Mouse (Mus musculus) heart, embryonic 16.5 days (tissue): Measurements from ENCODE around the gene Gm10668. TPM values are rescaled to one million over a fixed set of nuclear protein-coding genes. Genes with fewer than 3 reads are reported as not detected.
"Not testable (repeated sequence)": the region's sequence is repeated elsewhere in the genome, so short reads cannot be mapped to it uniquely, and the experiment has no call there.

ENCODE experiments used
- ATAC-seq: fragments of 200-750 bp; cut with Nextera tagmentation; replicated peaks from 2 replicates; pipeline ENCODE4 v1.8.0; 2017; ENCODE audit warnings: moderate number of reproducible peaks; ENCODE audit not compliant: insufficient read depth, low FRiP score; ENCODE audit errors: extremely low read depth
- H3K27ac ChIP-seq: fragments of 300-500 bp; sonication (generic); 2 replicates; pipeline ENCODE4 v1.5.1; 2014; ENCODE audit warnings: mild to moderate bottlenecking, low read length, control low read depth, moderate library complexity
- H3K27me3 ChIP-seq: fragments of 300-500 bp; sonication (generic); 2 replicates; pipeline ENCODE4 v1.6.1; 2014; ENCODE audit warnings: low read length, mixed read lengths; ENCODE audit not compliant: control insufficient read depth, insufficient read depth
- H3K36me3 ChIP-seq: fragments of 300-500 bp; sonication (generic); 2 replicates; pipeline ENCODE4 v1.6.1; 2014; ENCODE audit not compliant: control insufficient read depth, insufficient read depth
- H3K4me1 ChIP-seq: fragments of 300-500 bp; sonication (generic); 2 replicates; pipeline ENCODE4 v1.6.1; 2014; ENCODE audit warnings: low read length, mixed read lengths; ENCODE audit not compliant: control insufficient read depth, insufficient read depth
- H3K4me2 ChIP-seq: fragments of 300-500 bp; sonication (generic); 2 replicates; pipeline ENCODE4 v1.6.1; 2014; ENCODE audit warnings: low read depth, mild to moderate bottlenecking, control low read depth, low read length
- H3K4me3 ChIP-seq: fragments of 300-500 bp; sonication (generic); 2 replicates; pipeline ENCODE4 v1.5.1; 2014; ENCODE audit warnings: mild to moderate bottlenecking, control low read depth, low read length
- H3K9ac ChIP-seq: fragments of 300-500 bp; sonication (generic); 2 replicates; pipeline ENCODE4 v1.6.1; 2014; ENCODE audit warnings: low read length, control low read depth
- H3K9me3 ChIP-seq: fragments of 300-500 bp; sonication (generic); replicated peaks from 2 replicates; pipeline ENCODE4 v1.6.1; 2016; ENCODE audit warnings: low read length; ENCODE audit not compliant: control insufficient read depth
- WGBS: fragments of 180-500 bp; shearing (Covaris S2); extraction: QIAGEN DNeasy Blood & Tissue Kit; methylation state at CpG from one replicate; pipeline ENCODE4 v1.1.7; 2014; 5-methylcytosine and 5-hydroxymethylcytosine counted together
- polyA plus RNA-seq: library from polyadenylated mRNA; unstranded; fragments of >200 nt; fragmentation: Nextera tagmentation; extraction: Ambion mirVana; gene quantifications from 2 replicates; pipeline ENCODE4 v1.2.1, GENCODE M21; 2015

Gm10668 gene
- polyA plus RNA-seq: not detected in 2 replicates

GRCm38 (mm10) chr7:20730524-20730923 is at the start of gene Gm10668:
TSS of gene Gm10668 (minus strand) at chr7:20730624.
- H3K27me3 ChIP-seq, H3K36me3 ChIP-seq, ATAC-seq, H3K27ac ChIP-seq, H3K4me2 ChIP-seq, H3K9ac ChIP-seq, H3K4me1 ChIP-seq, H3K4me3 ChIP-seq, H3K9me3 ChIP-seq: not testable (repeated sequence)
- WGBS: no CpG with 5 or more reads among the region's 1 CpGs

DNA sequence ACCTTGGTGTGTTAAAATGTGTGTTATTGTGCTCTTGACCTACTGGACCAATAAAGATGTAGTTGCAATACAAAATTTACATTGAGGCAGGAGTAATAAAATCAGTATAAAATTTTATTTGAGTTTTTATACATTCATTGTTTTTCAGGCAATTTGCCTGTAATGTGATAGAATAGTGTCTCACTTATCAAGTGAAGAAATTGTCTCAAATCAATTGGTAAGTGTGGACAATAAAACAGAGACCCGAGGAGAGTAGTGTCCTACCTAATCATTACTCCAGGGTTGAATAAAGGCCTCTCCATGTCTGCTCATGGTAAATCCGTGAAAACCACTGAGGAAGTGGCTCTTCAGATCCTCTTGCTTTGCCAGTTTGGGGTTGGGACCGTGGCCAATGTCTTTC is 40.5 kb upstream of the Gm10668 start, which contains the start of gene Vmn1r112:
Gene Vmn1r112 (plus strand): TSS at position 301 of the 400 bp plus-strand sequence.
- H3K9ac ChIP-seq, H3K36me3 ChIP-seq, H3K4me2 ChIP-seq, H3K9me3 ChIP-seq, H3K4me3 ChIP-seq, H3K27ac ChIP-seq, H3K27me3 ChIP-seq, ATAC-seq, H3K4me1 ChIP-seq: not testable (repeated sequence)
- no CpG with 5 or more reads among the region's 3 CpGs for WGBS

- not testable (repeated sequence) for H3K9me3 ChIP-seq, H3K4me2 ChIP-seq, H3K36me3 ChIP-seq, H3K4me1 ChIP-seq, H3K9ac ChIP-seq, H3K27ac ChIP-seq, H3K27me3 ChIP-seq, ATAC-seq, H3K4me3 ChIP-seq
- no CpG with 5 or more reads among the region's 2 CpGs for WGBS
Measured at GRCm38 (mm10) chr7:20703116-20703515, 27.3 kb downstream of the Gm10668 start, which contains the start of gene Vmn1r111. TSS of gene Vmn1r111 (minus strand) at chr7:20703216.

Other genes with a start within 250 kb of the Gm10668 start
- not detected in 2 replicates for gene Vmn1r103, start 220.1 kb downstream of the Gm10668 start, polyA plus RNA-seq
- not detected in 2 replicates for gene Vmn1r104, start 196.8 kb downstream of the Gm10668 start, polyA plus RNA-seq
- gene Gm5726, start 184.9 kb downstream of the Gm10668 start, polyA plus RNA-seq: not detected in 2 replicates
- gene Gm4141, start 154.4 kb downstream of the Gm10668 start, polyA plus RNA-seq: not detected in 2 replicates
- not detected in 2 replicates for gene Gm4513, start 131.6 kb downstream of the Gm10668 start, polyA plus RNA-seq
- gene Vmn1r107, start 61.7 kb downstream of the Gm10668 start, polyA plus RNA-seq: not detected in 2 replicates
- gene Vmn1r111, start 27.4 kb downstream of the Gm10668 start, polyA plus RNA-seq: not detected in 2 replicates
- not detected in 2 replicates for gene Vmn1r112, start 40.6 kb upstream of the Gm10668 start, polyA plus RNA-seq
- not detected in 2 replicates for gene Vmn1r113, start 56.7 kb upstream of the Gm10668 start, polyA plus RNA-seq
- not detected in 2 replicates for gene Vmn1r114, start 81.6 kb upstream of the Gm10668 start, polyA plus RNA-seq
- gene Vmn1r115, start 114.4 kb upstream of the Gm10668 start, polyA plus RNA-seq: not detected in 2 replicates
- gene Vmn1r116, start 141.6 kb upstream of the Gm10668 start, polyA plus RNA-seq: not detected in 2 replicates
- not detected in 2 replicates for gene Vmn1r117, start 153.5 kb upstream of the Gm10668 start, polyA plus RNA-seq
- not detected in 2 replicates for gene Vmn1r118, start 181.7 kb upstream of the Gm10668 start, polyA plus RNA-seq